14 mouse cellular contexts compared by ENCODE assay signal in the genomic region with DNA sequence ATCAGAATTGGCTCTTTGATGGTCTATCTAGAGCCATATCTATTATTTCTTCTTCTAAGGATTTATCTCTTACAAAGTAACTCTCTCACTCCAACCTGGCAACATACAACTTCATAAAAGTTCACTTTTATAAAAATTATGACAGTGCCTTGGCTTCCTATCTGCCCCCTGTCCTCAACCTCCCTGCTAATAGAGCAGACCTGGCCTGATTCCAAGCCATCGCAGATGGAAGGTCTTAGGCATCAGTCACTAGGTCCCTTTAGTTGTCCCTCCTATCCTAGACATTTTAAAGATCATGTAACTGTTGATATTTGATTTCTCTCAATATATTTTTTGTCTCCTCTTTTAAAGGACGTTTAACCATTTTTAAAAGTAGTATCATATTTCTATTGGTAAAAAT.
"Had no signal": no experiment of that assay in that cellular context is flagged by ENCODE, and none has a peak within 500 bp of the region (broad histone marks: within the 10 kb centered on the region; RNA-seq: fewer than 3 reads in every experiment).

No protein-coding gene starts in this region.

- DNase-seq: gastrocnemius, adult 2 months; gastrocnemius, postnatal 10 days; gastrocnemius, postnatal 25 days; heart, adult 18-20 months; heart, postnatal 10 days; heart, postnatal 4 days; kidney, adult 18-20 months; kidney, adult 8-10 months; kidney, postnatal 10 days; kidney, postnatal 25 days; kidney, postnatal 4 days; liver; liver, embryonic 13.5 days; liver, postnatal 0 days had no signal
